Mouse (Mus musculus) CD4-positive, CD25-positive, alpha-beta regulatory T cell, adult 4 months (primary cell): Measurements from ENCODE around the gene Esrrg. TPM values are rescaled to one million over a fixed set of nuclear protein-coding genes. Genes with fewer than 3 reads are reported as not detected.

Experiments
- ATAC-seq: one replicate; pipeline ENCODE4 v1.8.0; 2017
- polyA plus RNA-seq, 2 experiments: library from polyadenylated mRNA; unstranded; fragments of 100-300 nt; shearing (Covaris generic); gene quantifications; one replicate each; pipeline ENCODE4 v1.2.1; 2017

Gene Esrrg
- polyA plus RNA-seq, 2 experiments from 2014 or later = not detected

GRCm38 (mm10) chr1:188085116-188085879 is 476.7 kb downstream of the Esrrg start:
- ATAC-seq = no peak

GRCm38 (mm10) chr1:188093724-188094123 is 485.1 kb downstream of the Esrrg start:
- no peak for ATAC-seq

- no peak for ATAC-seq
Measured at GRCm38 (mm10) chr1:188101832-188102231, 493.2 kb downstream of the Esrrg start.

- no peak for ATAC-seq
Measured at GRCm38 (mm10) chr1:188103179-188103578, 494.6 kb downstream of the Esrrg start.

- ATAC-seq = no peak
Measured at GRCm38 (mm10) chr1:188105516-188105915, 496.9 kb downstream of the Esrrg start.

GRCm38 (mm10) chr1:188107946-188108345 is 499.4 kb downstream of the Esrrg start:
- ATAC-seq = no peak

- ATAC-seq = no peak
Measured at GRCm38 (mm10) chr1:188111552-188111951, 503.0 kb downstream of the Esrrg start.

GRCm38 (mm10) chr1:188113240-188113639 is 504.6 kb downstream of the Esrrg start:
- ATAC-seq = no peak

- ATAC-seq = no peak
Measured at GRCm38 (mm10) chr1:188118125-188118524, 509.5 kb downstream of the Esrrg start.

GRCm38 (mm10) chr1:188119806-188120205 is 511.2 kb downstream of the Esrrg start:
- no peak for ATAC-seq

- no peak for ATAC-seq
Measured at GRCm38 (mm10) chr1:188125521-188126021, 517.0 kb downstream of the Esrrg start.

GRCm38 (mm10) chr1:188136126-188136525 is 527.5 kb downstream of the Esrrg start:
- ATAC-seq = no peak

GRCm38 (mm10) chr1:188139473-188139872 is 530.9 kb downstream of the Esrrg start:
- no peak for ATAC-seq

GRCm38 (mm10) chr1:188140221-188140620 is 531.6 kb downstream of the Esrrg start:
- no peak for ATAC-seq

GRCm38 (mm10) chr1:188147381-188148156 is 539.0 kb downstream of the Esrrg start:
- no peak for ATAC-seq

GRCm38 (mm10) chr1:188151066-188151465 is 542.5 kb downstream of the Esrrg start:
- ATAC-seq = no peak

- no peak for ATAC-seq
Measured at GRCm38 (mm10) chr1:188152011-188152410, 543.4 kb downstream of the Esrrg start.

GRCm38 (mm10) chr1:188153665-188154064 is 545.1 kb downstream of the Esrrg start:
- no peak for ATAC-seq

GRCm38 (mm10) chr1:188154466-188155110 is 546.0 kb downstream of the Esrrg start:
- ATAC-seq = no peak

- ATAC-seq = no peak
Measured at GRCm38 (mm10) chr1:188155135-188155779, 546.7 kb downstream of the Esrrg start.

- ATAC-seq = no peak
Measured at GRCm38 (mm10) chr1:188156520-188156919, 547.9 kb downstream of the Esrrg start.

GRCm38 (mm10) chr1:188157237-188157955 is 548.8 kb downstream of the Esrrg start:
- no peak for ATAC-seq
